Mouse (Mus musculus): ENCODE data around the gene Gm5901. TPM values are rescaled to one million over a fixed set of nuclear protein-coding genes. Genes with fewer than 3 reads are reported as not detected.

The Gm5901 gene
- polyA plus RNA-seq, 1 experiment from 2014 or later: not detected

GRCm38 (mm10) chr7:105396126-105396525 is 21.3 kb downstream of the Gm5901 start:
- no peak for TF ChIP-seq EP300 (optimal IDR thresholded peaks at IDR 0.05)
- no peak for TF ChIP-seq CTCF (IDR thresholded peaks at IDR 0.05; ENCODE audit: low read depth)
- Histone ChIP-seq H3K9ac (ENCODE audit: low read length) (no peak overlapping the region), H3K4me1 (replicated peaks; ENCODE audit: control insufficient read depth, insufficient read depth) (no peaks in the 10 kb centered on the region), H3K36me3 (ENCODE audit: control insufficient read depth, insufficient read depth, low read length) (no peaks in the 10 kb centered on the region), H3K27ac (replicated peaks) (no peak overlapping the region), H3K4me3 (ENCODE audit: low read depth, low read length) (no peak overlapping the region), H3K4me2 (replicated peaks; ENCODE audit: low read depth) (no peak overlapping the region), H3K9me3 (ENCODE audit: control insufficient read depth, low read length) (no peaks in the 10 kb centered on the region), H3K27me3 (ENCODE audit: control insufficient read depth, insufficient read depth, low read length) (no peaks in the 10 kb centered on the region)
- DNase-seq (ENCODE audit: low spot score) (no peak), ATAC-seq (ENCODE audit: low FRiP score, low TSS enrichment) (no peak)

GRCm38 (mm10) chr7:105399058-105399934 is 24.5 kb downstream of the Gm5901 start:
- Histone ChIP-seq H3K27me3 (ENCODE audit: control insufficient read depth, insufficient read depth, low read length) (no peaks in the 10 kb centered on the region), H3K4me2 (replicated peaks; ENCODE audit: low read depth) (peak overlapping the region; percentile 66), H3K4me1 (replicated peaks; ENCODE audit: control insufficient read depth, insufficient read depth) (no peaks in the 10 kb centered on the region), H3K4me3 (ENCODE audit: low read depth, low read length) (peak overlapping the region; percentile 80), H3K9me3 (ENCODE audit: control insufficient read depth, low read length) (no peaks in the 10 kb centered on the region), H3K9ac (ENCODE audit: low read length) (peak overlapping the region; percentile 88), H3K36me3 (ENCODE audit: control insufficient read depth, insufficient read depth, low read length) (no peaks in the 10 kb centered on the region), H3K27ac (replicated peaks) (peak overlapping the region; percentile 85)
- DNase-seq (ENCODE audit: low spot score) (peak; percentile 51), ATAC-seq (ENCODE audit: low FRiP score, low TSS enrichment) (no peak)
- TF ChIP-seq CTCF (IDR thresholded peaks at IDR 0.05; ENCODE audit: low read depth) (no peak), EP300 (optimal IDR thresholded peaks at IDR 0.05) (no peak)
- WGBS: under 1% methylated on average over 25 of the region's 25 CpGs

- under 1% methylated on average over 55 of the region's 55 CpGs for WGBS
- H3K4me1 ChIP-seq (replicated peaks; ENCODE audit: control insufficient read depth, insufficient read depth): no peaks in the 10 kb centered on the region
- ATAC-seq (ENCODE audit: low FRiP score, low TSS enrichment) (peak; percentile 99), DNase-seq (ENCODE audit: low spot score) (peak; percentile 100)
- no peaks in the 10 kb centered on the region for H3K27me3 ChIP-seq (ENCODE audit: control insufficient read depth, insufficient read depth, low read length)
- H3K27ac ChIP-seq (replicated peaks): peak within 1 kb of the TSS; percentile 85
- peak within 1 kb of the TSS; percentile 88 for H3K9ac ChIP-seq (ENCODE audit: low read length)
- no peaks in the 10 kb centered on the region for H3K9me3 ChIP-seq (ENCODE audit: control insufficient read depth, low read length)
- H3K4me3 ChIP-seq (ENCODE audit: low read depth, low read length): peak within 1 kb of the TSS; percentile 80
- H3K36me3 ChIP-seq (ENCODE audit: control insufficient read depth, insufficient read depth, low read length): no peaks in the 10 kb centered on the region
- peak within 1 kb of the TSS; percentile 66 for H3K4me2 ChIP-seq (replicated peaks; ENCODE audit: low read depth)
- TF ChIP-seq EP300 (optimal IDR thresholded peaks at IDR 0.05) (no peak), CTCF (IDR thresholded peaks at IDR 0.05; ENCODE audit: low read depth) (0 out of 2 replicates have a peak, but pooled peaks have one; percentile 2)
Measured at GRCm38 (mm10) chr7:105399935-105400624, 25.2 kb downstream of the Gm5901 start, which contains the start of gene Fam160a2. TSS of gene Fam160a2 (minus strand) at chr7:105400054.

- no peak for DNase-seq (ENCODE audit: low spot score)
- no peaks in the 10 kb centered on the region for H3K9me3 ChIP-seq (ENCODE audit: control insufficient read depth, low read length)
- H3K4me1 ChIP-seq (replicated peaks; ENCODE audit: control insufficient read depth, insufficient read depth): no peaks in the 10 kb centered on the region
- no peak within 1 kb of the TSS for H3K4me3 ChIP-seq (ENCODE audit: low read depth, low read length)
- H3K4me2 ChIP-seq (replicated peaks; ENCODE audit: low read depth): no peak within 1 kb of the TSS
- no peaks in the 10 kb centered on the region for H3K36me3 ChIP-seq (ENCODE audit: control insufficient read depth, insufficient read depth, low read length)
- no peaks in the 10 kb centered on the region for H3K27me3 ChIP-seq (ENCODE audit: control insufficient read depth, insufficient read depth, low read length)
- H3K27ac ChIP-seq (replicated peaks): no peak within 1 kb of the TSS
- ATAC-seq (ENCODE audit: low FRiP score, low TSS enrichment): no peak
- H3K9ac ChIP-seq (ENCODE audit: low read length): no peak within 1 kb of the TSS
- WGBS: 67% methylated on average over 5 of the region's 5 CpGs
- TF ChIP-seq EP300 (optimal IDR thresholded peaks at IDR 0.05) (no peak), CTCF (IDR thresholded peaks at IDR 0.05; ENCODE audit: low read depth) (no peak)
Measured at GRCm38 (mm10) chr7:105404268-105404667, 29.4 kb downstream of the Gm5901 start, which contains the start of gene Cnga4. TSS of gene Cnga4 (plus strand) at chr7:105404568.

GRCm38 (mm10) chr7:105406322-105406721 is 31.5 kb downstream of the Gm5901 start:
- H3K9ac ChIP-seq (ENCODE audit: low read length): no peak overlapping the region
- ATAC-seq (ENCODE audit: low FRiP score, low TSS enrichment) (no peak), DNase-seq (ENCODE audit: low spot score) (no peak)
- H3K4me3 ChIP-seq (ENCODE audit: low read depth, low read length): no peak overlapping the region
- H3K4me1 ChIP-seq (replicated peaks; ENCODE audit: control insufficient read depth, insufficient read depth): no peaks in the 10 kb centered on the region
- no peak for TF ChIP-seq CTCF (IDR thresholded peaks at IDR 0.05; ENCODE audit: low read depth)
- no peak for TF ChIP-seq EP300 (optimal IDR thresholded peaks at IDR 0.05)
- no peak overlapping the region for H3K4me2 ChIP-seq (replicated peaks; ENCODE audit: low read depth)
- no peaks in the 10 kb centered on the region for H3K27me3 ChIP-seq (ENCODE audit: control insufficient read depth, insufficient read depth, low read length)
- H3K36me3 ChIP-seq (ENCODE audit: control insufficient read depth, insufficient read depth, low read length): no peaks in the 10 kb centered on the region
- H3K27ac ChIP-seq (replicated peaks): no peak overlapping the region
- H3K9me3 ChIP-seq (ENCODE audit: control insufficient read depth, low read length): no peaks in the 10 kb centered on the region
- 67% methylated on average over 1 of the region's 1 CpGs for WGBS
